Mouse (Mus musculus) small intestine, adult 2 months (tissue): ENCODE results near the gene Trim10.

Experiments
- CTCF ChIP-seq: fragments of 200-500 bp; IDR thresholded peaks from 2 replicates; pipeline ENCODE4 v1.5.1; 2012; ENCODE audit warnings: low read depth, mild to moderate bottlenecking, control low read depth, inconsistent platforms, low read length, moderate library complexity, mixed read lengths; ENCODE audit not compliant: insufficient replicate concordance, insufficient read length; ENCODE audit errors: extremely low read depth
- POLR2A ChIP-seq: fragments of 200-500 bp; IDR thresholded peaks from 2 replicates; pipeline ENCODE4 v1.6.1; 2012; ENCODE audit warnings: low read depth, mild to moderate bottlenecking, control low read depth, inconsistent platforms, low read length, moderate library complexity

DNA sequence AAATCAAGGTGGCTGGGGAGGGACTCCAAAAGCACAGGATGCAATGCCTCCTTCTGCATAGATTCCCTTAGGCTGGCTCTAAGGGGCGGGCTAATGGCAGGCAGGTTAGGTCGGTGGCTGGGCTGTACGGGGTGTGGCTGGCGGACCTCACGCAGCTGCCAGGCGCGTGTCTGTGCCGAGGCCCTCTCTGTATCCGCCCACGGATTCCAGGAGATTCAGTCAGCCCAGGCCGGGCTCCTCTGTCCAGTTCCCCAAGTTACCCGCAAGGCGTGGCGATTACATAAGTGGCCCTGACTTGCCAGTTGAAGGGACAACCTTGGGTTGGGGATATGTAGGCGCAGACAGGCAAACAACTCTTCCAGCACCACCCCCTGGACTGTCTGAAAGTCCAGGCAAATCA lies 50.9 kb downstream of the Trim10 start:
- TF ChIP-seq POLR2A (no peak), CTCF (no peak)
